In genomic region chr17:9725704-9726469, GRCm38 (mm10) we compare ENCODE assay signal across 11 mouse cellular contexts. TPM values are rescaled to one million over a fixed set of nuclear protein-coding genes. Genes with fewer than 3 reads are reported as not detected.
DNase-seq lines count a peak whose midpoint lies in the region; ATAC-seq lines count a peak whose summit lies in the region.
"Had no signal": no experiment of that assay in that cellular context is flagged by ENCODE, and none has a peak within 500 bp of the region (broad histone marks: within the 10 kb centered on the region; RNA-seq: fewer than 3 reads in every experiment).

No protein-coding gene starts in this region.

- no peaks in the 10 kb centered on the region for H3K27me3 ChIP-seq in intestine, embryonic 16.5 days (replicated peaks; ENCODE audit: control insufficient read depth, insufficient read depth, low read length)
- H3K27me3 ChIP-seq: stomach, embryonic 15.5 days had no signal

- no peaks in the 10 kb centered on the region for H3K9me3 ChIP-seq in intestine, embryonic 16.5 days (ENCODE audit: control insufficient read depth, low read length)
- H3K9me3 ChIP-seq: stomach, embryonic 15.5 days had no signal

- DNase-seq in ZHBTc4 (ENCODE audit: low read depth, low spot score) = peak; percentile 78
- DNase-seq in cerebellum, adult 9-11 months = peak; percentile 28
- DNase-seq in gastrocnemius, postnatal 25 days = peak; percentile 10
- DNase-seq in left cerebral cortex, postnatal 4 days = peak; percentile 72
- peak; percentile 35 for DNase-seq in right cerebral cortex, postnatal 14 days
- no peak for DNase-seq in T-cell, adult 2 months (ENCODE audit: low spot score)

- H3K4me1 ChIP-seq in intestine, embryonic 16.5 days (ENCODE audit: control insufficient read depth, insufficient read depth, low read length) = no peaks in the 10 kb centered on the region
- H3K4me1 ChIP-seq: stomach, embryonic 15.5 days had no signal

- WGBS in intestine, embryonic 16.5 days = 65% methylated on average over 10 of the region's 10 CpGs

- no peak overlapping the region for H3K27ac ChIP-seq in intestine, embryonic 16.5 days (ENCODE audit: low read length)
- H3K27ac ChIP-seq: stomach, embryonic 15.5 days had no signal

- H3K4me2 ChIP-seq in intestine, embryonic 16.5 days (ENCODE audit: low read depth, low read length) = no peak overlapping the region
- H3K4me2 ChIP-seq: stomach, embryonic 15.5 days had no signal

- H3K9ac ChIP-seq in intestine, embryonic 16.5 days (ENCODE audit: low read depth, low read length) = no peak overlapping the region
- H3K9ac ChIP-seq: stomach, embryonic 15.5 days had no signal

- H3K36me3 ChIP-seq in intestine, embryonic 16.5 days (ENCODE audit: control insufficient read depth, insufficient read depth, low read length) = no peaks in the 10 kb centered on the region
- H3K36me3 ChIP-seq: stomach, embryonic 15.5 days had no signal

- no peak for ATAC-seq in intestine, embryonic 16.5 days
- ATAC-seq in inflammation-experienced regulatory T-cells, adult 6 months = no peak

- intact Hi-C loops in left cerebral cortex, postnatal 4 days (cut with DNase I) = no loop called here

- no peak overlapping the region for H3K4me3 ChIP-seq in intestine, embryonic 16.5 days (ENCODE audit: low read length)
- H3K4me3 ChIP-seq: stomach, embryonic 15.5 days had no signal

RNA-seq across cellular contexts. Expression of gene Pabpc6, which starts 56.4 kb away (rescaled TPM):
- not detected for total RNA-seq in gastrocnemius, postnatal 25 days (2021)
- not detected for total RNA-seq in left cerebral cortex, postnatal 4 days (2021)
- polyA plus RNA-seq in intestine, embryonic 16.5 days (2015; fragmentation: Nextera tagmentation; extraction: Ambion mirVana) = not detected in 2 replicates
- not detected for polyA plus RNA-seq in inflammation-experienced regulatory T-cells, adult 6 months (2017; shearing (Covaris generic))
- total RNA-seq: gastrocnemius, postnatal 4 days had no signal
- polyA plus RNA-seq: liver, embryonic 16.5 days; stomach, embryonic 15.5 days had no signal
